Mouse (Mus musculus) liver, embryonic 12.5 days (tissue): ENCODE measurements around the gene Cstf1. TPM values are rescaled to one million over a fixed set of nuclear protein-coding genes. Genes with fewer than 3 reads are reported as not detected.

Experiments
- ATAC-seq: fragments of 200-750 bp; cut with Nextera tagmentation; 2 replicates; pipeline ENCODE4 v1.8.0; 2017; ENCODE audit warnings: moderate number of reproducible peaks, mild to moderate bottlenecking, moderate library complexity
- H3K27ac ChIP-seq: fragments of 300-500 bp; sonication (generic); 2 replicates; pipeline ENCODE4 v1.5.1; 2016; ENCODE audit warnings: mild to moderate bottlenecking
- H3K27me3 ChIP-seq: fragments of 300-500 bp; sonication (generic); replicated peaks from 2 replicates; pipeline ENCODE4 v1.6.1; 2016; ENCODE audit warnings: mild to moderate bottlenecking, moderate library complexity
- H3K36me3 ChIP-seq: fragments of 300-500 bp; sonication (generic); 2 replicates; pipeline ENCODE4 v1.6.1; 2016; ENCODE audit warnings: mild to moderate bottlenecking, moderate library complexity
- H3K4me1 ChIP-seq: fragments of 300-500 bp; sonication (generic); 2 replicates; pipeline ENCODE4 v1.6.1; 2016
- H3K4me2 ChIP-seq: fragments of 300-500 bp; sonication (generic); 2 replicates; pipeline ENCODE4 v1.6.1; 2016; ENCODE audit warnings: mild to moderate bottlenecking, moderate library complexity
- H3K4me3 ChIP-seq: fragments of 300-500 bp; sonication (generic); 2 replicates; pipeline ENCODE4 v1.5.1; 2016; ENCODE audit warnings: mild to moderate bottlenecking, moderate library complexity
- H3K9ac ChIP-seq: fragments of 300-500 bp; sonication (generic); 2 replicates; pipeline ENCODE4 v1.6.1; 2016; ENCODE audit warnings: mild to moderate bottlenecking, moderate library complexity
- H3K9me3 ChIP-seq: fragments of 300-500 bp; sonication (generic); replicated peaks from 2 replicates; pipeline ENCODE4 v1.6.1; 2016; ENCODE audit warnings: mild to moderate bottlenecking, moderate library complexity
- WGBS: fragments of 180-500 bp; shearing (Covaris S2); methylation state at CpG from one replicate; pipeline ENCODE4 v1.1.7; 2016; ENCODE audit not compliant: insufficient replicate concordance; 5-methylcytosine and 5-hydroxymethylcytosine counted together
- polyA plus RNA-seq: library from polyadenylated mRNA; unstranded; fragments of >200 nt; fragmentation: Nextera tagmentation; extraction: Ambion mirVana; gene quantifications from 2 replicates; pipeline ENCODE4 v1.2.1, GENCODE M21; 2016

The Cstf1 gene
- polyA plus RNA-seq, 1 experiment from 2014 or later, result 42.0 TPM

DNA sequence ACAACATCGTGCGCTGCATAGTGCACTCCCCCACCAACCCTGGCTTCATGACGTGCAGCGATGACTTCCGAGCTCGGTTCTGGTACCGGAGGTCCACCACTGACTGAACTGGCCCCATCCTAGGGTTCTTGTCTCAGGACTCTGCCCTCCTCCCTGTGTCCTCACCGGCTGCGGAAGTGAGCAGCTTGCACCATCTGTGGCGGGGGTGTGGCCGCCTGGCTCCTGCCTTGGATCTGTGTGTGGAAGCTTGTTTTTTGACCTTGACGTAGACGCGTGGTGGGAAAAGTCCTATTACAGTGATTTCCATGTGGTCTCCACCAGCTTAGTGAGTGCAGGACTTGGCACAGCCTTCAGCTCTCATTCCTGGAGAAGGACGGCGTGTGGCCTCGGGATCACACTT lies 10.0 kb downstream of the Cstf1 start:
- H3K9ac ChIP-seq, result no peak overlapping the region
- ATAC-seq, result no peak
- no peak overlapping the region for H3K4me3 ChIP-seq
- H3K4me2 ChIP-seq, result no peak overlapping the region
- WGBS, result 91% methylated on average over 17 of the region's 17 CpGs
- no peaks in the 10 kb centered on the region for H3K9me3 ChIP-seq
- no peaks in the 10 kb centered on the region for H3K27me3 ChIP-seq
- peaks cover 82% of the 10 kb centered on the region for H3K36me3 ChIP-seq
- H3K27ac ChIP-seq, result no peak overlapping the region
- H3K4me1 ChIP-seq, result no peaks in the 10 kb centered on the region

DNA sequence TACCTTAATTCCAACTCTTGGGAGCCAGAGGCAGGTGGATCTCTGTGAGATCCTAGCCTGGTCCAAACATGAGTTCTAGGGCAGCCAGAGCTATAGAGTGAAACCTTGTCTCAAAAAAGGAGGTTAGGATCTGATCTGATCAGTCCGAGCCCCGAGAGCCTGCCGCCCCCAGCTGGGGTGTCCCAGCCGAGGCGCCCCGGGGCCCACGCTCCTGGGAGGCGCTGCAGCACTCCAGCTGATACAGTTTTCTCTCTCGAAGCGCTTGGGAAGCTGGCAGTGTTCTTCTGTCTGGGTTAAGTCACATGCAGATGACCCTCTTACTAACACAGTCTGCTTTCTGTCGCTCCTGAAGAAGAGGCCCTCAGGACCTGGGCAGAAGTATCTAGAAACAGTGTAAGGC lies 10.9 kb downstream of the Cstf1 start:
- Histone ChIP-seq H3K27me3 (no peaks in the 10 kb centered on the region), H3K27ac (no peak overlapping the region), H3K9ac (no peak overlapping the region), H3K4me3 (no peak overlapping the region), H3K36me3 (peaks cover 74% of the 10 kb centered on the region), H3K9me3 (no peaks in the 10 kb centered on the region), H3K4me2 (no peak overlapping the region), H3K4me1 (no peaks in the 10 kb centered on the region)
- 93% methylated on average over 11 of the region's 11 CpGs for WGBS
- ATAC-seq, result no peak

DNA sequence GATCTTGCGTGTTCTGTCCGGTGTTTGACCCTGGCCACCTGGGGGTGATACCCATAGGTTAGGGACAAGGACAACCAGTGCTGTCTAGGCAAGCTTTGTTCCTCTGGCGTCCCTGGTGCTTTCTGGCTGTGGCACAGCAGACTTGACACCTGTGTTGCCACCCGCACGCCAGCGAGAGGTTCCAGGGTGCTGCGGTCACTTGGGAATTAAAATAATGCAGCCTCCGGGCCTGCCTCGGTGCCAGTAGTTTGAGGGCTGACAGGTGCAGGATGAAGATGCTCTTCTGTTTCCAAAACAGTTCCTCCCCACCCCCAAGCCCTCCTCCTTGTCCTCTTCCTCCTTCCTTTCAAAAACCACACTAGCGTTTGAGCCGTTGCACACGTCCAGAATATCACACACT lies 11.4 kb downstream of the Cstf1 start:
- no peaks in the 10 kb centered on the region for H3K27me3 ChIP-seq
- 83% methylated on average over 12 of the region's 12 CpGs for WGBS
- H3K9ac ChIP-seq, result no peak overlapping the region
- ATAC-seq, result no peak
- no peak overlapping the region for H3K27ac ChIP-seq
- no peaks in the 10 kb centered on the region for H3K9me3 ChIP-seq
- H3K4me2 ChIP-seq, result no peak overlapping the region
- no peaks in the 10 kb centered on the region for H3K4me1 ChIP-seq
- peaks cover 68% of the 10 kb centered on the region for H3K36me3 ChIP-seq
- H3K4me3 ChIP-seq, result no peak overlapping the region

DNA sequence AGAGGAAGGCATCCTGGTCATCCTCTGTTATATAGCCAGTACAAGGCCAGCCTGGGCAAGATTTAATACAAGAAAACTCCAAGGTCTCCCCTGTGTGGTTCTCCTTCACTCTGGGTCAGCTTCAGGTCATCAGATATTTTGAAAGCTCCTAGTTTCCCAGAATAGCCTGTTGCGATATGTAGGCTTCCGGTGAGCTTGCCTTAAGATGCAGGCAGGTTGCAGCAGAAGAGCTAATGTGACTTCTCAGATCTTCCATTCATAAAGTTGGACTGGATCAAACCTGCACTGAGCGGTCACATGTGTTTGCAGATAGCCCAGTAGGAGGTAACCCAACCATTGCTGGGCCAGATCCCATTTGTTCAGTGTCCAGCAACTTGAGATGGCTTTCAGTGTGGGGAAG lies 14.2 kb downstream of the Cstf1 start:
- peaks cover 40% of the 10 kb centered on the region for H3K36me3 ChIP-seq
- no peaks in the 10 kb centered on the region for H3K9me3 ChIP-seq
- H3K27ac ChIP-seq, result no peak overlapping the region
- H3K4me3 ChIP-seq, result no peak overlapping the region
- WGBS, result 83% methylated on average over 3 of the region's 3 CpGs
- H3K4me2 ChIP-seq, result no peak overlapping the region
- ATAC-seq, result no peak
- no peaks in the 10 kb centered on the region for H3K4me1 ChIP-seq
- no peaks in the 10 kb centered on the region for H3K27me3 ChIP-seq
- H3K9ac ChIP-seq, result no peak overlapping the region

DNA sequence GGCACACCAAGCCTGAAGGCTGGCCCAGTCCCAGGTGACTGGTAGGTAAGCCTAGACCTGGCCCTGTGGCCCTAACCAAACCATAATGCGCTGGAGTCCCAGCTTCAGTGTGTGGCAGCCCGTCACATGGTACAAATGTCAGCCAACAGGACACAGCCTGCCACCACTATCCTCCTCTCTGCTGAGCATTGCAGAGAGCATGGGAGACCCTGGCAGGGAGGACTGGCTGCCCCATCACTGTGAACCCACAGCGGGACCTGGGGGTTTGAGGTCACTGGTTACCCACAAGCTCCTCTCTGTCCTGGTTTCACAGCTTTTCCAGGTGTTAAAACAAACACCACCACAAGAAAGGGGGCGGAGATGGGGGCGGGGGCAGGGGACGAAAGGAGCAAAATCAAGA lies 19.9 kb downstream of the Cstf1 start:
- Histone ChIP-seq H3K4me2 (no peak overlapping the region), H3K36me3 (no peaks in the 10 kb centered on the region), H3K4me3 (no peak overlapping the region), H3K4me1 (peaks cover 18% of the 10 kb centered on the region), H3K9me3 (no peaks in the 10 kb centered on the region), H3K27me3 (no peaks in the 10 kb centered on the region; the same call in 1 of the 2 replicates), H3K27ac (no peak overlapping the region), H3K9ac (no peak overlapping the region)
- 34% methylated on average over 6 of the region's 6 CpGs for WGBS
- no peak for ATAC-seq

DNA sequence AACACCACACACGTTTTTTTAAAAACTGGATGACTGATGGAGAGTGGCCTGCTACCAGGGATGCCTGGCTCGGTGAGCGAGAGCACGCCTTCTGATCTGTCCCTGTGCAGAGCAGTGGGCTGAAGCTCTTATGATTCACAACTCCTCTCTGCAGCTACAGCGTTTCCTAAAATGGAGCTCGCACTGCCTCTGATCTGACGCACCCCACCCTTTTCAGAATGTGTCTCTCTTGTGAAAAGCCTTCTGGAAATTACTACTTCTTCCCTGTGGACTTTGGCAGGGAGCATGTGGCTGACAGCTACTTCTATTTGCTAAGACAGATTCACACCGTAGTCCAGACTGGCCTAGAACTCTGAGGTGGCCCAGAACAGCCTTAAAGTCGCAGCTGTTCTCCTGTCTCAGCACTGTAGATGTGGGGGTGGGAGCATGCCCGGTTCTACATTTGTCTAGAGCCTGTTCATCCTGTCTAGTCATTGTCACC lies 21.6 kb downstream of the Cstf1 start:
- no peaks in the 10 kb centered on the region for H3K9me3 ChIP-seq
- H3K27me3 ChIP-seq, result no peaks in the 10 kb centered on the region; the same call in 1 of the 2 replicates
- no peak overlapping the region for H3K4me2 ChIP-seq
- H3K36me3 ChIP-seq, result no peaks in the 10 kb centered on the region
- peaks cover 23% of the 10 kb centered on the region for H3K4me1 ChIP-seq
- no peak overlapping the region for H3K27ac ChIP-seq
- H3K4me3 ChIP-seq, result no peak overlapping the region
- 60% methylated on average over 10 of the region's 10 CpGs for WGBS
- no peak overlapping the region for H3K9ac ChIP-seq
- no peak for ATAC-seq

DNA sequence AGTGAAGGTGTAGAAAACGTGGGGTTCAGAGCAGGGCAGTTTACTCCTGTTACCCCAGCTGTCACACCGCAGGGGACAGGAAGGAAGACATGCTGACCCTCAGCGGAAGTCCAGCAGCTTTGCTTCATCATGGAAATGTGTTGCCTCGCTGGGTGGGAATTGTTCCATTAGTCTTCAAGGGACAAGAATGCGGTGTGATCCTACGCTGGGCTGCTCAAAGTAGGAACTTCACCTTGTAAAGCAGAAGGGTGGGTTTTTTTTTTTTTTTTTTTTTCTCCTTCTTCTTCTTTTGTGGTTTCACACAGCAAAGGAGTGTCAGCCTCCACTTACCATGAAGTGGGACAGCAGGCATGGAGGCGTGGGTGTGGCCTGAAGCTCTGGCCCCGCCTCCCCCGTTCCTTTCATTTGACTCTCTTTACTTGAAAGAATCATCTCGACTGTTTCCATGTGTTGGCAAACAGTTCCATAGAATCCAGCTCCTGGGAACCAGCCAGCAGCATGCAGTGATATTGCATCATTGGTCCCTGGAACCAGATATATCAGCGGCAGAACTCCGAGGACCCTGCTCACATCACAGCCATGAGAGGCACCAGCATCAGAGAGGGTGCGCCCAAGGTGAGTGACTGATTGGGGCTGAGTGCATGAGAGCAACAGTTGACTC lies 23.0 kb downstream of the Cstf1 start, which contains the start of gene Cass4:
Cass4 (plus strand) TSS at position 404 of the 661 bp plus-strand sequence.
- peak; percentile 63 for ATAC-seq
- Histone ChIP-seq H3K4me3 (peak within 1 kb of the TSS; percentile 52), H3K27me3 (no peaks in the 10 kb centered on the region; the same call in 1 of the 2 replicates), H3K9ac (peak within 1 kb of the TSS; percentile 48; the same call in 1 of the 2 replicates), H3K27ac (no peak within 1 kb of the TSS), H3K9me3 (no peaks in the 10 kb centered on the region), H3K36me3 (no peaks in the 10 kb centered on the region), H3K4me1 (peaks cover 29% of the 10 kb centered on the region), H3K4me2 (peak within 1 kb of the TSS; percentile 68)
- 8% methylated on average over 13 of the region's 13 CpGs for WGBS

DNA sequence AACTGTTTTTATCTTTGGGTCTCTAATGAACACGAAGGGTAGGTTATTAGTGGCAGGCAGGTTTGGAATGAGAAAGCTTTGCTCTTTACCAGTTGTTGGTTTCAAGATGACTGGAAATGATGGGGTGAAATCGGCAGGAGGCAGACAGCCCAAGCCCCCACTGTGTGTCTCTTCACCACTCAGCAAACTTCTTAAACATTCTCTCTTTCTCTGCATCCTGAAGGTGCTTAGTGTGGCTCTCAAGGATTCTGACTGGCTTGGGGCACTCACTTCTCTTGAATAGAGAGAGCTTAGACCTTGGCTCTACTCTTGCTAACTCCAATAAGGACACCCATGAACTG lies 23.5 kb downstream of the Cstf1 start:
- no peaks in the 10 kb centered on the region for H3K36me3 ChIP-seq
- no peaks in the 10 kb centered on the region; the same call in 1 of the 2 replicates for H3K27me3 ChIP-seq
- no peak for ATAC-seq
- H3K9ac ChIP-seq, result no peak overlapping the region
- H3K4me2 ChIP-seq, result peak overlapping the region; percentile 68
- H3K27ac ChIP-seq, result no peak overlapping the region
- peak overlapping the region; percentile 52 for H3K4me3 ChIP-seq
- H3K9me3 ChIP-seq, result no peaks in the 10 kb centered on the region
- 37% methylated on average over 2 of the region's 2 CpGs for WGBS
- peaks cover 34% of the 10 kb centered on the region for H3K4me1 ChIP-seq

DNA sequence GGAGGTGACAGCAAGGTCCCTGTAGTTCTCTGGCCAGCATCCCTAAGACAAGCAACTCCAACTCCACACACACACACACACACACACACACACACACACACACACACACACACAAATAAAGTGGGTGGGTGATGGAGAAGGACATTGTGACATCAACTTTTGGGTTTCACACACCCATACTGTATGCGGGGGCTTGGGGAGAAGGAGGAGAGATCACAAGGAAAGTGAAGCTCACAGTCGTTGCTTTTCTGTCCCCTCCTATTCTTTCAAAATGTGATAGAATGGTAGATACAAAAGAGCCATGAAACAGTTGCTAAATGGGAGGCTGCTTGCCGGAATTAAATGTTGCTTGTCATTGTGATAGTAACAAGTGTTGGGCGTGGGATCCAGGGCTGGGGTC lies 24.2 kb downstream of the Cstf1 start:
- Histone ChIP-seq H3K4me3 (no peak overlapping the region), H3K4me1 (peaks cover 38% of the 10 kb centered on the region), H3K27ac (no peak overlapping the region), H3K9me3 (no peaks in the 10 kb centered on the region), H3K9ac (no peak overlapping the region), H3K36me3 (no peaks in the 10 kb centered on the region), H3K27me3 (no peaks in the 10 kb centered on the region; the same call in 1 of the 2 replicates), H3K4me2 (no peak overlapping the region)
- no peak for ATAC-seq
- WGBS, result 54% methylated on average over 4 of the region's 4 CpGs

DNA sequence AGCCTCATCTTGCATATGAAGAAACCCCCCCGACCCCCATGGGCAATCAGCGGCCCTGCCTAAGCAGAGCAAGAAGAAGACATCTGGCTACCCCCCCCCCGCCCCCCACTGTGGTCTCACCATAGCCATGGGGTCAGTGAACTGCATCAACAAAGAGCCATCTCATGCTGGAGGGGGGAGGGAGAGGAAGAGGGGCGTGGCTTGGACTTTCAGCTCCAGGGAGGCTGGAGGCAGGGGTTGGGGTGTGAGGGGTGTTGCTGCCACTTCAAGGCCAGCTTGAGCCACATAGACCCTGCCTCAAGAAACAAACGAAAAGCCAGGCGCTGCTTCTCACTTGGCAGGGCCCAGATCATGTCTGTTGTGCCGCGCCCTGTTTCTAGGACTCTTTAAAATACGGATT lies 25.5 kb downstream of the Cstf1 start:
- H3K9me3 ChIP-seq, result no peaks in the 10 kb centered on the region
- no peaks in the 10 kb centered on the region for H3K36me3 ChIP-seq
- no peak for ATAC-seq
- WGBS, result 56% methylated on average over 9 of the region's 9 CpGs
- no peak overlapping the region for H3K9ac ChIP-seq
- H3K27ac ChIP-seq, result no peak overlapping the region
- H3K4me1 ChIP-seq, result peaks cover 46% of the 10 kb centered on the region
- H3K4me2 ChIP-seq, result no peak overlapping the region
- H3K4me3 ChIP-seq, result no peak overlapping the region
- H3K27me3 ChIP-seq, result no peaks in the 10 kb centered on the region; the same call in 1 of the 2 replicates

DNA sequence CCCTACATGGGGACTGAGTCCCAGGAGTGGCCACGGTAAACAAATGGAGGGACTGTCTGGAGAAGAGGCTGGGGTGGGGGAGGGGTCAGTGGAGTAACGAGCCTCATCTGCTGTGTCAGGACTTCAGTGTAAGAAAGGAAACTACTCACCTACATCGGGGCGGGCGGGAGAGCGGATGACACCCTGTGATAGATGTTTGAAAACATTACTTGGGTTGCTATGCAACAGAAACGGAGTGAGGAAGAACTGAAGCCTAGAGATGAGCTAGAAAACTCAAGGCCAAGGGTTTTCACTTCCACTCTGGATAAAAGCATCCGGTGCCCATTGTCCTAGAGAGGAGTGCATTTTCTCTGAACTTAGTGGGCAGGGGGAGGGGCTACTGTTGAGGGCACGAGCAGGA lies 29.4 kb downstream of the Cstf1 start:
- no peak overlapping the region for H3K4me2 ChIP-seq
- WGBS, result 31% methylated on average over 9 of the region's 9 CpGs
- H3K36me3 ChIP-seq, result no peaks in the 10 kb centered on the region
- ATAC-seq, result peak; percentile 38; the same call in 1 of the 2 replicates
- H3K27ac ChIP-seq, result peak overlapping the region; percentile 48; the same call in 1 of the 2 replicates
- peaks cover 37% of the 10 kb centered on the region for H3K4me1 ChIP-seq
- no peak overlapping the region for H3K4me3 ChIP-seq
- H3K9ac ChIP-seq, result no peak overlapping the region
- no peaks in the 10 kb centered on the region for H3K9me3 ChIP-seq
- H3K27me3 ChIP-seq, result no peaks in the 10 kb centered on the region

DNA sequence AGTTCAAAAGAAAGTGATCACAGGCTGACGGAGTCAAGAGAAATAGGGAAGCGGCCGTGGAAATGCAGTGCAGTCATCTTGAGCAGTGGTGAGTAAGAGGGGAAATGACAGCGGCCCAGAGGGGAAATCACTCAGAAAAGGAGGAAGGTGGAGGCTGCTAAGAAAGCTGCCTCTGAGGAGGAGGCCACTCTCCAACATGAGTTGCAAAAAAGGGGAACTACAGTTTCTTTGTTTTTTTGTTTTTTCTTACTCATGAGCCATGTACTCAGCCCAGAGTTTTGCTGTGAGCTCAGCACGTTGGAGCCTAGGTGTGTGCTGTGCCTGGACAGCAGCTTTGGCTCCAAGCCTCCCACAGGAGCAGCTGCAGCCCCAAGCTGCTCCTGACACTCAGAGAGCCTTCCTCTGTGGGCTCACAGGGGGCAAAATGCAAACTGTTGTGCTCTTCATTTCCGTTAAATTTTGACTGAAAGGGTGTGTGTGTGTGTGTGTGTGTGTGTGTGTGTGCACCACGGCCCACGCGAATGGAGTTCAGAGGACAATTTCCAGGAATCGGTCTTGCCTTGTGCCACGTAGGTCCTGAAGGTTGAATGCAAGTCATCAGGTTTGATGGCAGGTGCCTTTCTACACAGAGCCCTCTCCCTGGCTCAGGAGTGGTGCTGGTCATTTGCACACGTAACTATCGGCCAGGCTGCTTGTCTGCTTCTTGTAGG lies 30.8 kb downstream of the Cstf1 start:
- H3K36me3 ChIP-seq, result no peaks in the 10 kb centered on the region
- no peaks in the 10 kb centered on the region for H3K27me3 ChIP-seq
- peak; percentile 38; the same call in 1 of the 2 replicates for ATAC-seq
- H3K9me3 ChIP-seq, result no peaks in the 10 kb centered on the region
- WGBS, result 34% methylated on average over 13 of the region's 13 CpGs
- peak overlapping the region; percentile 68 for H3K27ac ChIP-seq
- peak overlapping the region; percentile 18; the same call in 1 of the 2 replicates for H3K4me2 ChIP-seq
- H3K4me3 ChIP-seq, result no peak overlapping the region
- peaks cover 33% of the 10 kb centered on the region for H3K4me1 ChIP-seq
- no peak overlapping the region for H3K9ac ChIP-seq
